Mouse (Mus musculus) midbrain, embryonic 15.5 days (tissue): ENCODE data around the gene Kctd12. TPM values are rescaled to one million over a fixed set of nuclear protein-coding genes. Genes with fewer than 3 reads are reported as not detected.

Experiments used
- ATAC-seq: fragments of 200-750 bp; cut with Nextera tagmentation; replicated peaks from 2 replicates; pipeline ENCODE4 v1.8.0; 2017; ENCODE audit warnings: moderate TSS enrichment
- H3K27ac ChIP-seq: fragments of 300-500 bp; sonication (generic); 2 replicates; pipeline ENCODE4 v1.5.1; 2015; ENCODE audit warnings: mild to moderate bottlenecking, inconsistent platforms
- H3K27me3 ChIP-seq: fragments of 300-500 bp; sonication (generic); replicated peaks from 2 replicates; pipeline ENCODE4 v1.6.1; 2015; ENCODE audit warnings: inconsistent platforms
- H3K36me3 ChIP-seq: fragments of 300-500 bp; sonication (generic); replicated peaks from 2 replicates; pipeline ENCODE4 v1.6.1; 2015; ENCODE audit warnings: inconsistent platforms
- H3K4me1 ChIP-seq: fragments of 300-500 bp; sonication (generic); 2 replicates; pipeline ENCODE4 v1.6.1; 2015; ENCODE audit warnings: inconsistent platforms
- H3K4me2 ChIP-seq: fragments of 300-500 bp; sonication (generic); 2 replicates; pipeline ENCODE4 v1.6.1; 2015; ENCODE audit warnings: inconsistent platforms, mild to moderate bottlenecking, moderate library complexity
- H3K4me3 ChIP-seq: fragments of 300-500 bp; sonication (generic); 2 replicates; pipeline ENCODE4 v1.5.1; 2015; ENCODE audit warnings: mild to moderate bottlenecking, inconsistent platforms
- H3K9ac ChIP-seq: fragments of 300-500 bp; sonication (generic); 2 replicates; pipeline ENCODE4 v1.6.1; 2015; ENCODE audit warnings: mild to moderate bottlenecking, inconsistent platforms
- H3K9me3 ChIP-seq: fragments of 300-500 bp; sonication (generic); 2 replicates; pipeline ENCODE4 v1.6.1; 2016; ENCODE audit warnings: inconsistent platforms
- WGBS: fragments of 180-500 bp; shearing (Covaris S2); methylation state at CpG from one replicate; pipeline ENCODE4 v1.1.7; 2015; ENCODE audit warnings: mixed read lengths; 5-methylcytosine and 5-hydroxymethylcytosine counted together
- polyA plus RNA-seq: library from polyadenylated mRNA; unstranded; fragments of >200 nt; fragmentation: Nextera tagmentation; extraction: Ambion mirVana; gene quantifications from 2 replicates; pipeline ENCODE4 v1.2.1, GENCODE M21; 2015

Kctd12 gene
- polyA plus RNA-seq, 1 experiment from 2014 or later, result 14.7 TPM

GRCm38 (mm10) chr14:102983686-102984085 lies 1.2 kb upstream of the Kctd12 start:
- no peak overlapping the region for H3K4me3 ChIP-seq
- H3K27me3 ChIP-seq, result no peaks in the 10 kb centered on the region
- WGBS, result 76% methylated on average over 8 of the region's 8 CpGs
- no peak overlapping the region; the same call in 1 of the 2 replicates for H3K4me2 ChIP-seq
- peaks cover 24% of the 10 kb centered on the region for H3K4me1 ChIP-seq
- H3K9me3 ChIP-seq, result no peaks in the 10 kb centered on the region
- no peak overlapping the region for H3K27ac ChIP-seq
- ATAC-seq, result no peak
- no peaks in the 10 kb centered on the region for H3K36me3 ChIP-seq
- H3K9ac ChIP-seq, result no peak overlapping the region

- peak overlapping the region; percentile 71 for H3K4me3 ChIP-seq
- H3K36me3 ChIP-seq, result no peaks in the 10 kb centered on the region
These were observed 316 bp downstream of the Kctd12 start for GRCm38 (mm10) chr14:102982016-102982626.

GRCm38 (mm10) chr14:102981441-102982015 lies 909 bp downstream of the Kctd12 start:
- ATAC-seq, result peak; percentile 71
- Histone ChIP-seq H3K4me3 (peak overlapping the region; percentile 71), H3K27ac (peak overlapping the region; percentile 81), H3K4me1 (peaks cover 24% of the 10 kb centered on the region), H3K36me3 (no peaks in the 10 kb centered on the region), H3K27me3 (no peaks in the 10 kb centered on the region), H3K9ac (peak overlapping the region; percentile 68), H3K9me3 (no peaks in the 10 kb centered on the region), H3K4me2 (peak overlapping the region; percentile 86)
- under 1% methylated on average over 62 of the region's 62 CpGs for WGBS

More at GRCm38 (mm10) chr14:102982016-102982626, 316 bp downstream of the Kctd12 start:
- Histone ChIP-seq H3K4me2 (peak overlapping the region; percentile 86), H3K9me3 (no peaks in the 10 kb centered on the region), H3K9ac (peak overlapping the region; percentile 68), H3K27ac (peak overlapping the region; percentile 81), H3K27me3 (no peaks in the 10 kb centered on the region), H3K4me1 (peaks cover 24% of the 10 kb centered on the region)
- WGBS, result under 1% methylated on average over 75 of the region's 76 CpGs
- ATAC-seq, result peak; percentile 70

DNA sequence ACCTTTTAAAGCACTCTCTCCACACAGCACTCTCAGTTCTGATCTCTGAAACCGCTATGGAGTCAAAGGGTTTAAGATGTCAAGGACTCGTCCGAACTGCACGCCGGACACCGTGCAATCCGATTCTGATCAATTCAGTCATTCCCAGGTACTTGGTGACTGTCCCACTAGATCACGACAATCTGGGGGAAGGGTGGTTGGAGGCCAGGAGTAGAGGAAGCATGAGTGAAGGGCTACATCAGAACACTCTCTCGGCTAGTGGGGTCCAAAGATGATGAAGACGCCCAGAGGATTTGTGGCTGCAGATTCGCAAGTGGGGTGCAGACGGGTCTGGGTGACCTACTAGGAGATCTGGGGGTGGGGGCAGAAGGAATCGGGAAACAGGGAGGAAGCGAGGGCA lies 1.5 kb downstream of the Kctd12 start:
- peak overlapping the region; percentile 86 for H3K4me2 ChIP-seq
- no peaks in the 10 kb centered on the region for H3K36me3 ChIP-seq
- no peak; the same call in 1 of the 2 replicates for ATAC-seq
- H3K9ac ChIP-seq, result peak overlapping the region; percentile 68
- no peaks in the 10 kb centered on the region for H3K27me3 ChIP-seq
- peak overlapping the region; percentile 71 for H3K4me3 ChIP-seq
- H3K9me3 ChIP-seq, result no peaks in the 10 kb centered on the region
- peaks cover 24% of the 10 kb centered on the region for H3K4me1 ChIP-seq
- 7% methylated on average over 14 of the region's 14 CpGs for WGBS
- peak overlapping the region; percentile 81 for H3K27ac ChIP-seq

GRCm38 (mm10) chr14:102980481-102980880 lies 2.0 kb downstream of the Kctd12 start:
- Histone ChIP-seq H3K4me2 (peak overlapping the region; percentile 86), H3K9ac (peak overlapping the region; percentile 68; the same call in 1 of the 2 replicates), H3K27ac (no peak overlapping the region), H3K4me1 (peaks cover 24% of the 10 kb centered on the region), H3K9me3 (no peaks in the 10 kb centered on the region), H3K36me3 (no peaks in the 10 kb centered on the region), H3K4me3 (peak overlapping the region; percentile 71), H3K27me3 (no peaks in the 10 kb centered on the region)
- WGBS, result 13% methylated on average over 7 of the region's 7 CpGs
- no peak for ATAC-seq

- H3K27ac ChIP-seq, result peak overlapping the region; percentile 4; the same call in 1 of the 2 replicates
- 14% methylated on average over 10 of the region's 10 CpGs for WGBS
- no peaks in the 10 kb centered on the region for H3K9me3 ChIP-seq
- no peak for ATAC-seq
- H3K4me3 ChIP-seq, result peak overlapping the region; percentile 71
- H3K4me1 ChIP-seq, result peaks cover 24% of the 10 kb centered on the region
- no peaks in the 10 kb centered on the region for H3K27me3 ChIP-seq
- peak overlapping the region; percentile 29; the same call in 1 of the 2 replicates for H3K9ac ChIP-seq
- H3K4me2 ChIP-seq, result peak overlapping the region; percentile 86
- H3K36me3 ChIP-seq, result no peaks in the 10 kb centered on the region
These were observed 2.6 kb downstream of the Kctd12 start for GRCm38 (mm10) chr14:102979831-102980230.

GRCm38 (mm10) chr14:102975865-102976264 lies 6.6 kb downstream of the Kctd12 start:
- Histone ChIP-seq H3K4me2 (no peak overlapping the region), H3K9ac (no peak overlapping the region), H3K27me3 (no peaks in the 10 kb centered on the region), H3K4me3 (no peak overlapping the region), H3K27ac (no peak overlapping the region), H3K9me3 (no peaks in the 10 kb centered on the region), H3K4me1 (peaks cover 8% of the 10 kb centered on the region), H3K36me3 (no peaks in the 10 kb centered on the region)
- 88% methylated on average over 6 of the region's 6 CpGs for WGBS
- no peak for ATAC-seq

DNA sequence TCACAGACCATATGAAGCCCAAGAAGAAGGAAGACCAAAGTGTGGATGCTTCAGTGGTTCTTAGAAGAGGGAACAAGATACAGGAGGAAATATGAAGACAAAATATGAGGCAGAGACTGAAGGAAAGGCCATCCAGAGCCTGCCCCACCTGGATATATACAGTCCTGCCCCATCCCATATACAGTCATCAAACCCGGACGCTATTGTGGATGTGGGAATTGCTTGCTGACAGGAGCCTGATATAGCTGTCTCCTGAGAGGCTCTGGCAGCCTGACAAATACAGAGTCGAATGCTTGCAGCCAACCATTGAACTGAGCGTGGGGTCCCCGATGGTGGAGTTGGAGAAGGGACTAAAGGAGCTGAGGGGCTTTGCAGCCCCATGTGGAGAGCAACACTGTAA lies 13.6 kb downstream of the Kctd12 start:
- WGBS, result 67% methylated on average over 5 of the region's 5 CpGs
- Histone ChIP-seq H3K36me3 (no peaks in the 10 kb centered on the region), H3K9me3 (no peaks in the 10 kb centered on the region), H3K4me1 (no peaks in the 10 kb centered on the region), H3K4me2 (no peak overlapping the region), H3K27ac (no peak overlapping the region), H3K9ac (no peak overlapping the region), H3K27me3 (no peaks in the 10 kb centered on the region), H3K4me3 (no peak overlapping the region)
- no peak for ATAC-seq

GRCm38 (mm10) chr14:102966241-102966640 lies 16.2 kb downstream of the Kctd12 start:
- WGBS, result 59% methylated on average over 7 of the region's 7 CpGs
- H3K27me3 ChIP-seq, result no peaks in the 10 kb centered on the region
- H3K27ac ChIP-seq, result no peak overlapping the region
- H3K4me3 ChIP-seq, result no peak overlapping the region
- no peaks in the 10 kb centered on the region for H3K9me3 ChIP-seq
- no peaks in the 10 kb centered on the region for H3K4me1 ChIP-seq
- no peak overlapping the region for H3K9ac ChIP-seq
- ATAC-seq, result no peak
- H3K4me2 ChIP-seq, result no peak overlapping the region
- no peaks in the 10 kb centered on the region for H3K36me3 ChIP-seq

DNA sequence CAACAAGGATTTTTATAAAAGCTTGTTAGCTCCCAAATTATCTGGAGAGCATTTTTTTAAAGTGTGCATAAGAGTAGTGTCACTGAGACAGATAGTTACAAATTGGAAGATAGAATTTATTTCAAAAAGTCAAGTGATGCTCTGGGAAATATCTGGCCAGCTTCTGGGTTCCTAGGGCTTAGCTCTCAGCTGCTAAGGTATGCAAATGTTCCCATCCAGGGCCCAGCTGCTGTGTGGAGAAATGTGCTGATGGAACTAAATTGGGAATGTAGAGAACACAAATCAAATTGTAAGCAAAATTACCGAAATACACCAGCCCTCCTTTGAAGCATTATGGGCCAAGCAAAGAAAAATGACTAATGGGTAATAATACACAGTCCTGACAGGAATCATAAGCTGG lies 16.6 kb downstream of the Kctd12 start:
- WGBS, result 71% methylated on average over 1 of the region's 1 CpGs
- H3K27me3 ChIP-seq, result no peaks in the 10 kb centered on the region
- ATAC-seq, result no peak

DNA sequence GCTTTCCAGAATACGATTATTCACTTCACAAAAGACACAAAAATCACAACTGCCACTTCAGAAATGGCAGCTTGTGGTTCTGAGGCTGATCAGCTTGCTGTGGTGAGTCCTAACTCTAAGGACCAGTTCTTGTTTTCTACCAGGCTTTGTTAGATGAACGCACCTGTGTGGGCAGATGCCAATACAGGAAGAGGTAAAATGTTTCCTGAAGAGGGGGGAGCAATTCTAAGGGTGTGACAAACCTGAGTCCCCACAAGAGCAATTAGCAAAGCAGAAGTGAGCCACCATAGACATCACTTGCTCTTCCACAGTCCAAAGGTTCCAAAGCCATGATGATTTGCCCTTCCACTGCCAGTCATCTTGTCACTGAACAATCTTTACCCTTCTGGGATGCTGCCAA lies 20.4 kb downstream of the Kctd12 start:
- Histone ChIP-seq H3K4me1 (no peaks in the 10 kb centered on the region), H3K36me3 (no peaks in the 10 kb centered on the region), H3K4me3 (no peak overlapping the region), H3K27me3 (no peaks in the 10 kb centered on the region), H3K27ac (no peak overlapping the region), H3K4me2 (no peak overlapping the region), H3K9me3 (no peaks in the 10 kb centered on the region), H3K9ac (no peak overlapping the region)
- WGBS, result 91% methylated on average over 2 of the region's 2 CpGs
- no peak for ATAC-seq

More for the DNA sequence above, 16.6 kb downstream of the Kctd12 start:
- Histone ChIP-seq H3K36me3 (no peaks in the 10 kb centered on the region), H3K4me2 (no peak overlapping the region), H3K4me3 (no peak overlapping the region), H3K9ac (no peak overlapping the region), H3K9me3 (no peaks in the 10 kb centered on the region), H3K4me1 (no peaks in the 10 kb centered on the region), H3K27ac (no peak overlapping the region)

- 35% methylated on average over 8 of the region's 8 CpGs for WGBS
- H3K9ac ChIP-seq, result no peak overlapping the region
- no peak overlapping the region for H3K4me3 ChIP-seq
- H3K27me3 ChIP-seq, result no peaks in the 10 kb centered on the region
- no peak overlapping the region for H3K4me2 ChIP-seq
- 0 out of 2 replicates have a peak, but pooled peaks cover 3% of the 10 kb centered on the region for H3K9me3 ChIP-seq
- no peaks in the 10 kb centered on the region for H3K36me3 ChIP-seq
- no peak for ATAC-seq
- H3K4me1 ChIP-seq, result no peaks in the 10 kb centered on the region
- H3K27ac ChIP-seq, result no peak overlapping the region
These were observed 28.9 kb downstream of the Kctd12 start for GRCm38 (mm10) chr14:102953511-102953910.

- Histone ChIP-seq H3K4me3 (no peak overlapping the region), H3K27me3 (no peaks in the 10 kb centered on the region), H3K9me3 (0 out of 2 replicates have a peak, but pooled peaks cover 3% of the 10 kb centered on the region), H3K36me3 (no peaks in the 10 kb centered on the region), H3K27ac (no peak overlapping the region), H3K9ac (no peak overlapping the region), H3K4me2 (no peak overlapping the region), H3K4me1 (no peaks in the 10 kb centered on the region)
- no peak for ATAC-seq
- WGBS, result 71% methylated on average over 1 of the region's 1 CpGs
These were observed 30.5 kb downstream of the Kctd12 start for GRCm38 (mm10) chr14:102951974-102952373.
